Mouse (Mus musculus) frontal cortex, postnatal 25 days (tissue): ENCODE measurements around the gene Ugt1a7c.

ENCODE experiments used
- DNase-seq, 2 experiments: peaks; one replicate each; pipeline ENCODE4 v3.0.0; 2022; ENCODE audit warnings: low spot score in 2 of 2

Gene Ugt1a7c

GRCm38 (mm10) chr1:88195687-88196086, 100.8 kb downstream of the Ugt1a7c start:
- no peak for DNase-seq

- DNase-seq, result no peak
These were observed 102.6 kb downstream of the Ugt1a7c start for GRCm38 (mm10) chr1:88197443-88197842.

- no peak for DNase-seq
These were observed 105.1 kb downstream of the Ugt1a7c start for GRCm38 (mm10) chr1:88199996-88200395.

- no peak for DNase-seq
These were observed 105.6 kb downstream of the Ugt1a7c start, which contains the start of gene Ugt1a2 for GRCm38 (mm10) chr1:88200456-88200855. Gene Ugt1a2 (plus strand): TSS chr1:88200601.

GRCm38 (mm10) chr1:88205294-88205922, 110.5 kb downstream of the Ugt1a7c start, which contains the start of gene Dnajb3:
Gene Dnajb3 (minus strand): TSS chr1:88205782.
- DNase-seq, result peak; percentile 65 to 80

- no peak for DNase-seq
These were observed 112.1 kb downstream of the Ugt1a7c start for GRCm38 (mm10) chr1:88206843-88207479.

- DNase-seq, result no peak
These were observed 117.0 kb downstream of the Ugt1a7c start, which contains the start of gene Ugt1a1 for GRCm38 (mm10) chr1:88211812-88212211. Gene Ugt1a1 (plus strand): TSS chr1:88211959.

- no peak for DNase-seq
These were observed 117.6 kb downstream of the Ugt1a7c start for GRCm38 (mm10) chr1:88212341-88213045.

GRCm38 (mm10) chr1:88213061-88213460, 118.2 kb downstream of the Ugt1a7c start:
- no peak for DNase-seq

- DNase-seq, result no peak
These were observed 119.1 kb downstream of the Ugt1a7c start for GRCm38 (mm10) chr1:88213766-88214461.

GRCm38 (mm10) chr1:88214462-88214952, 119.6 kb downstream of the Ugt1a7c start:
- no peak for DNase-seq

GRCm38 (mm10) chr1:88215466-88216380, 120.9 kb downstream of the Ugt1a7c start:
- DNase-seq, result no peak

- no peak for DNase-seq
These were observed 121.7 kb downstream of the Ugt1a7c start for GRCm38 (mm10) chr1:88216551-88216950.

GRCm38 (mm10) chr1:88217144-88217543, 122.3 kb downstream of the Ugt1a7c start:
- DNase-seq, result no peak

- DNase-seq, result no peak
These were observed 122.7 kb downstream of the Ugt1a7c start for GRCm38 (mm10) chr1:88217576-88217975.

GRCm38 (mm10) chr1:88218051-88218450, 123.2 kb downstream of the Ugt1a7c start:
- no peak for DNase-seq

- no peak for DNase-seq
These were observed 123.7 kb downstream of the Ugt1a7c start for GRCm38 (mm10) chr1:88218591-88218990.

- no peak for DNase-seq
These were observed 124.2 kb downstream of the Ugt1a7c start for GRCm38 (mm10) chr1:88219054-88219453.

GRCm38 (mm10) chr1:88220336-88220735, 125.5 kb downstream of the Ugt1a7c start:
- DNase-seq, result no peak

- DNase-seq, result no peak
These were observed 127.4 kb downstream of the Ugt1a7c start for GRCm38 (mm10) chr1:88222216-88222615.
